In the genomic region with DNA sequence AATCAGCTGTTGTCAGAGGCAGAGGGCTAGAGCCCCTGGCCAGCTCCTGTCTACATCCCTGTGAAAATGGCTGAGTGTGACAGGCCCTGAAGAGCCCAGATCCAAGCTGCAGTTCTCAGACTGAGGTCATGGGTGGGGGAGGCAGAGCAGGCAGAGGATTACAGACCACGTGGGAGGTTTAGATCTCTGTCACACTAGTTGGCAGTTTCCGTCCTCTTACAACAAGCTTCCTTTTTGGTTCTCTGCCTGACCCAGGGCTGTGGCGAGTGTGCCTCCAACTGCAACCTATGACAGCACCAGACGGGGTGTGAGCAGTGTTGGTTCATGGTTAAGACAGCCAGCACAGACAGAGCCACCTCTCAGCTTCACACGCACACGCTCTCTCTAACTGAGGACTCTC, we compare ENCODE assay signal across 9 mouse cellular contexts. TPM values are rescaled to one million over a fixed set of nuclear protein-coding genes. Genes with fewer than 3 reads are reported as not detected.
DNase-seq lines count a peak whose midpoint lies in the region; ATAC-seq and TF ChIP-seq lines count a peak whose summit lies in the region.
"Had no signal": no experiment of that assay in that cellular context is flagged by ENCODE, and none has a peak within 500 bp of the region (broad histone marks: within the 10 kb centered on the region; RNA-seq: fewer than 3 reads in every experiment).

No protein-coding gene starts in this region.

- no peaks in the 10 kb centered on the region for H3K4me1 ChIP-seq in forebrain, embryonic 15.5 days
- H3K4me1 ChIP-seq in hindbrain, postnatal 0 days (ENCODE audit: insufficient read depth, low read length) = no peaks in the 10 kb centered on the region
- 0 out of 2 replicates have a peak, but pooled peaks cover 4% of the 10 kb centered on the region for H3K4me1 ChIP-seq in lung, embryonic 16.5 days (replicated peaks; ENCODE audit: control insufficient read depth, insufficient read depth, low read length)

- DNase-seq in CD4-positive helper T cell, adult 2 months (ENCODE audit: low read depth, low spot score) = peak; percentile 91
- DNase-seq in Muller cell, postnatal 12 days (ENCODE audit: inconsistent ontology term) = peak; percentile 50
- peak; percentile 9 for DNase-seq in hindbrain, postnatal 0 days (ENCODE audit: low spot score)
- peak; percentile 81 for DNase-seq in skeletal muscle tissue, adult 2 months (ENCODE audit: low read depth, low spot score)
- DNase-seq in urinary bladder, postnatal 25 days (ENCODE audit: low spot score) = no peak
- DNase-seq in cerebellum, adult 18-20 months = no peak

- H3K27ac ChIP-seq in forebrain, embryonic 15.5 days (replicated peaks) = no peak overlapping the region
- H3K27ac ChIP-seq in hindbrain, postnatal 0 days = no peak overlapping the region
- no peak overlapping the region for H3K27ac ChIP-seq in lung, embryonic 16.5 days (ENCODE audit: low read length)

- no peak overlapping the region for H3K9ac ChIP-seq in forebrain, embryonic 15.5 days (replicated peaks)
- no peak overlapping the region for H3K9ac ChIP-seq in hindbrain, postnatal 0 days (replicated peaks; ENCODE audit: low read length)
- no peak overlapping the region for H3K9ac ChIP-seq in lung, embryonic 16.5 days (ENCODE audit: low read length)

- WGBS in forebrain, embryonic 15.5 days = 56% methylated on average over 6 of the region's 6 CpGs
- 52% methylated on average over 6 of the region's 6 CpGs for WGBS in hindbrain, postnatal 0 days
- 32% methylated on average over 6 of the region's 6 CpGs for WGBS in lung, embryonic 16.5 days

- no peak overlapping the region for H3K4me3 ChIP-seq in forebrain, embryonic 15.5 days
- H3K4me3 ChIP-seq in hindbrain, postnatal 0 days (ENCODE audit: low read length) = no peak overlapping the region
- H3K4me3 ChIP-seq in lung, embryonic 16.5 days (ENCODE audit: low read length) = no peak overlapping the region
- H3K4me3 ChIP-seq: erythroblast, embryonic 14.5 days had no signal

- no peak overlapping the region for H3K4me2 ChIP-seq in forebrain, embryonic 15.5 days (replicated peaks)
- no peak overlapping the region for H3K4me2 ChIP-seq in hindbrain, postnatal 0 days (ENCODE audit: low read depth, low read length)
- no peak overlapping the region for H3K4me2 ChIP-seq in lung, embryonic 16.5 days (ENCODE audit: low read depth, low read length)

- H3K27me3 ChIP-seq in forebrain, embryonic 15.5 days = no peaks in the 10 kb centered on the region
- no peaks in the 10 kb centered on the region for H3K27me3 ChIP-seq in hindbrain, postnatal 0 days (ENCODE audit: insufficient read depth, low read length)
- H3K27me3 ChIP-seq in lung, embryonic 16.5 days (ENCODE audit: control insufficient read depth, insufficient read depth, low read depth, low read length) = no peaks in the 10 kb centered on the region

- no peaks in the 10 kb centered on the region for H3K9me3 ChIP-seq in forebrain, embryonic 15.5 days
- no peaks in the 10 kb centered on the region for H3K9me3 ChIP-seq in hindbrain, postnatal 0 days (ENCODE audit: low read length)
- no peaks in the 10 kb centered on the region for H3K9me3 ChIP-seq in lung, embryonic 16.5 days (ENCODE audit: control insufficient read depth, low read length)

- peak; percentile 46; the same call in 1 of the 2 replicates for ATAC-seq in forebrain, embryonic 15.5 days (replicated peaks)
- peak; percentile 81 for ATAC-seq in hindbrain, postnatal 0 days
- ATAC-seq in lung, embryonic 16.5 days (ENCODE audit: low read depth) = peak; percentile 77

- H3K36me3 ChIP-seq in forebrain, embryonic 15.5 days = no peaks in the 10 kb centered on the region
- no peaks in the 10 kb centered on the region for H3K36me3 ChIP-seq in hindbrain, postnatal 0 days (ENCODE audit: insufficient read depth, low read length)
- H3K36me3 ChIP-seq in lung, embryonic 16.5 days (ENCODE audit: control insufficient read depth, insufficient read depth, low read length) = no peaks in the 10 kb centered on the region

- no peak for TF ChIP-seq CTCF in hindbrain, postnatal 0 days (IDR thresholded peaks at IDR 0.05; ENCODE audit: low read depth)

RNA-seq across cellular contexts. Expression of a gene that starts 26.9 kb away (rescaled TPM):
- 0.29 and 0.41 TPM in 2 replicates for polyA plus RNA-seq in forebrain, embryonic 15.5 days (2015; fragmentation: Nextera tagmentation; extraction: Ambion mirVana)
- total RNA-seq in hindbrain, postnatal 0 days (2014; rRNA removed) = not detected in 2 replicates
- 0.35 and 0.36 TPM in 2 replicates for polyA plus RNA-seq in hindbrain, postnatal 0 days (2015; fragmentation: Nextera tagmentation; extraction: Ambion mirVana)
- polyA plus RNA-seq in lung, embryonic 16.5 days (2015; fragmentation: Nextera tagmentation; extraction: Ambion mirVana) = 1.3 and 1.5 TPM in 2 replicates

RNA-seq across cellular contexts. Expression of a gene that starts 41.7 kb away (rescaled TPM):
- polyA plus RNA-seq in forebrain, embryonic 15.5 days (2015; fragmentation: Nextera tagmentation; extraction: Ambion mirVana) = 49.2 and 53.2 TPM in 2 replicates
- 141 and 153 TPM in 2 replicates for total RNA-seq in hindbrain, postnatal 0 days (2014; rRNA removed)
- 39.9 and 41.6 TPM in 2 replicates for polyA plus RNA-seq in hindbrain, postnatal 0 days (2015; fragmentation: Nextera tagmentation; extraction: Ambion mirVana)
- 26.3 TPM in 2 replicates for polyA plus RNA-seq in lung, embryonic 16.5 days (2015; fragmentation: Nextera tagmentation; extraction: Ambion mirVana)

Comparison
In these comparisons a context has a peak if more than half of its experiments do, and no peak if none do; other contexts are left out.
1. DNase-seq: peak in CD4-positive helper T cell, adult 2 months (single experiment), Muller cell, postnatal 12 days (single experiment), hindbrain, postnatal 0 days (single experiment) and skeletal muscle tissue, adult 2 months (single experiment); none in urinary bladder, postnatal 25 days (single experiment) and cerebellum, adult 18-20 months (0 of 2).
2. Peak in every context shown above with its lines, with median percentiles within 50 percentile points of each other: ATAC-seq.